Mouse (Mus musculus): Measurements from ENCODE around the gene Spg7. TPM values are rescaled to one million over a fixed set of nuclear protein-coding genes. Genes with fewer than 3 reads are reported as not detected.
"Not testable (repeated sequence)": the region's sequence is repeated elsewhere in the genome, so short reads cannot be mapped to it uniquely, and the experiment has no call there.

Gene Spg7
- polyA plus RNA-seq, 1 experiment from 2014 or later, result 47.7 TPM

DNA sequence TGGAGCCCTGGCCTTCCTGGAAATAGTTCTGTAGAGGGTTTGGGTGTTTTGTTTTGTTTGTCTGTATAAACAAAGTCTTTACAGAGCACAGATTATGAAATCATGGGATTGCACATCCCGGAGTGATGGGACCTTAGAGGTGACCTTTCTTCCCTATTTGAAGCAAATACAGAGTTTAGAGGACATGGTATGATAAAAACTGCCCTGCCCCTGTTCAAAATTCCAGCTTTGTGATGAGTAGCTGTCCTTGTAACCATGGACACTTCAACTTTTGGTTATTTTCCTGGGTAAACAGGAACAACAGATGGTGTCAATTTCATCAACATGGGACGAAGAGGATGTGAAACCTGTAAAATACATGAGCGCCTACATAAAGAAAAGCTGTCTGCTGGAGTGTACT, 18.8 kb upstream of the Spg7 start:
- WGBS, result 95% methylated on average over 3 of the region's 3 CpGs
- Histone ChIP-seq H3K4me3 (ENCODE audit: low read depth, low read length) (no peak overlapping the region), H3K9me3 (ENCODE audit: control insufficient read depth, low read length) (no peaks in the 10 kb centered on the region), H3K36me3 (ENCODE audit: control insufficient read depth, insufficient read depth, low read length) (no peaks in the 10 kb centered on the region), H3K27ac (ENCODE audit: low read depth, low read length) (no peak overlapping the region), H3K4me1 (ENCODE audit: control insufficient read depth, insufficient read depth, low read length) (peaks cover 23% of the 10 kb centered on the region), H3K27me3 (ENCODE audit: control insufficient read depth, insufficient read depth, low read length) (no peaks in the 10 kb centered on the region), H3K9ac (ENCODE audit: low read length) (no peak overlapping the region), H3K4me2 (ENCODE audit: low read depth) (no peak overlapping the region)
- DNase-seq (ENCODE audit: low spot score), result no peak
- no peak for ATAC-seq (ENCODE audit: insufficient read depth, low FRiP score, low TSS enrichment)

DNA sequence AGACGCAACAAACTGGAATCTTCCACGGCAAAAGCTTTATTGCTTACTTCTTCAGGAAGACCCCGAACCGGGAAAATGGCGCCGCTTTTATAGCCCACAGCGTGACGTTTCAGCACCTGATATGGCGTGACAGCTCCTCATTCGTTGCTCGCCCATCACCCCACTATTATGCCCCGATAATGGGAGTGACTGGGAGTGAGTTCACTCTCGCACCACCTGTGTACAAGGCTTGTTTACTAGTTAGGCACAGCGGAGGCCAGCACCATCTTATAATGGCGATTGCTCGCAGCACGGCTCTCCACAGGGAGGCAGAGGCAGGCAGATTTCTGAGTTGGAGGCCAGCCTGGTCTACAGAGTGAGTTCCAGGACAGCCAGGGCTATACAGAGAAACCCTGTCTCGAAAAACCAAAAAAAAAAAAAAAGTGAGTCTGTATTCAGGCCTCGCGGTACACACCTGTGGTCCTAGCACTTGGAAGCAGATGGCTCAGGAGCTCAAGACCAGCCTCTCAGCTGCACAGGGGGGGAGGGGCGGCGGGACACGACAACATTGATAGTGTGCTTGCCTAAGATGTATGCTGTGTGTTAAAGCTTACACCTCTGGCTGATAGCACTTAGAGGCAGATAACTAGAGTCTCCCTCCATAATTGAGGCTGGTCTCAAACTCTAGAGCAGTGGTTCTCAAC, 17.9 kb upstream of the Spg7 start:
- H3K9ac ChIP-seq (ENCODE audit: low read length); H3K27me3 ChIP-seq (ENCODE audit: control insufficient read depth, insufficient read depth, low read length); H3K36me3 ChIP-seq (ENCODE audit: control insufficient read depth, insufficient read depth, low read length); DNase-seq (ENCODE audit: low spot score); H3K4me3 ChIP-seq (ENCODE audit: low read depth, low read length); H3K4me2 ChIP-seq (ENCODE audit: low read depth); H3K27ac ChIP-seq (ENCODE audit: low read depth, low read length); ATAC-seq (ENCODE audit: insufficient read depth, low FRiP score, low TSS enrichment); H3K9me3 ChIP-seq (ENCODE audit: control insufficient read depth, low read length): not testable (repeated sequence)
- 95% methylated on average over 22 of the region's 23 CpGs for WGBS
- H3K4me1 ChIP-seq (ENCODE audit: control insufficient read depth, insufficient read depth, low read length), result peaks cover 16% of the 10 kb centered on the region

DNA sequence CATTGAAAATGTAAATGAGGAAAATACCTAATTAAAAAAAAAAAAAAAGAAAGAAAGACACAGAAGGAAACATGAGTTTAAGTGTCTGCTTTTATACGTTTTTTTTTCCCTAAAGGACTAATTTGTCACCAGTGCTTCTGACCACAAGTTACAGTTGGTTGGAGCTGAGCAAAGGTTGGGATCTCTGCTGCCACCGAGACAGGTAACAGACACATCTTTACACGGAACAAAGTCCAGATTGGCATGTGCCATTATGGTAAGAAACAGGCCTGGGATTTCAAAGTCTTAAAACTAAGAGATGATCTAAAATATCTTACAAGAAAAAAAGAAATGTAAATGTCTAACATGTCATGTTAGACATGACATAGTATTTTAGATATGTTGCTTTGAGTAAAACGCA, 16.0 kb upstream of the Spg7 start:
- Histone ChIP-seq H3K27ac (ENCODE audit: low read depth, low read length) (no peak overlapping the region), H3K4me1 (ENCODE audit: control insufficient read depth, insufficient read depth, low read length) (peaks cover 7% of the 10 kb centered on the region), H3K9ac (ENCODE audit: low read length) (no peak overlapping the region), H3K4me3 (ENCODE audit: low read depth, low read length) (no peak overlapping the region), H3K27me3 (ENCODE audit: control insufficient read depth, insufficient read depth, low read length) (no peaks in the 10 kb centered on the region), H3K9me3 (ENCODE audit: control insufficient read depth, low read length) (no peaks in the 10 kb centered on the region), H3K36me3 (ENCODE audit: control insufficient read depth, insufficient read depth, low read length) (no peaks in the 10 kb centered on the region), H3K4me2 (ENCODE audit: low read depth) (no peak overlapping the region)
- 83% methylated on average over 4 of the region's 4 CpGs for WGBS
- DNase-seq (ENCODE audit: low spot score), result no peak
- no peak for ATAC-seq (ENCODE audit: insufficient read depth, low FRiP score, low TSS enrichment)

DNA sequence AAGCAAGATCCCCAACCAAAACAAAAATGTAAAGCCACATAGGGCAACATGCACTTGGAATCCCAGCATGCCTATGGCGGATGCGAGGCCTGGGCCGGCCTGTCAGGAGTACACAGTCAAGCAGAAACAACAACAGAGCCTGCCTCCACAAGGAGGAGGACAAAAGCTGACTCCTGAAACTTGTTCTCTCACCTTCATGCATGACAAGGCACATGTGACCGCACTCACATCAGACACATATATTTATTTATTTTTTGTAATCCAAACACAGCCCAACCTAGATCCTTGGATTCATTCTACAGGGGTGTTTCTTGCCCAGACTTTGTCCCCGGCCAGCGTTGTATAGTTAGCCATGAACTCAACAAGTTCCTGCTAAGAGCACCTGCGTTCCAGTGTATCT, 14.9 kb upstream of the Spg7 start:
- H3K4me3 ChIP-seq (ENCODE audit: low read depth, low read length), result no peak overlapping the region
- 91% methylated on average over 7 of the region's 7 CpGs for WGBS
- no peaks in the 10 kb centered on the region for H3K9me3 ChIP-seq (ENCODE audit: control insufficient read depth, low read length)
- DNase-seq (ENCODE audit: low spot score) (no peak), ATAC-seq (ENCODE audit: insufficient read depth, low FRiP score, low TSS enrichment) (no peak)
- no peak overlapping the region for H3K27ac ChIP-seq (ENCODE audit: low read depth, low read length)
- no peaks in the 10 kb centered on the region for H3K36me3 ChIP-seq (ENCODE audit: control insufficient read depth, insufficient read depth, low read length)
- H3K27me3 ChIP-seq (ENCODE audit: control insufficient read depth, insufficient read depth, low read length), result no peaks in the 10 kb centered on the region
- no peak overlapping the region for H3K9ac ChIP-seq (ENCODE audit: low read length)
- H3K4me1 ChIP-seq (ENCODE audit: control insufficient read depth, insufficient read depth, low read length), result peaks cover 7% of the 10 kb centered on the region
- H3K4me2 ChIP-seq (ENCODE audit: low read depth), result no peak overlapping the region

DNA sequence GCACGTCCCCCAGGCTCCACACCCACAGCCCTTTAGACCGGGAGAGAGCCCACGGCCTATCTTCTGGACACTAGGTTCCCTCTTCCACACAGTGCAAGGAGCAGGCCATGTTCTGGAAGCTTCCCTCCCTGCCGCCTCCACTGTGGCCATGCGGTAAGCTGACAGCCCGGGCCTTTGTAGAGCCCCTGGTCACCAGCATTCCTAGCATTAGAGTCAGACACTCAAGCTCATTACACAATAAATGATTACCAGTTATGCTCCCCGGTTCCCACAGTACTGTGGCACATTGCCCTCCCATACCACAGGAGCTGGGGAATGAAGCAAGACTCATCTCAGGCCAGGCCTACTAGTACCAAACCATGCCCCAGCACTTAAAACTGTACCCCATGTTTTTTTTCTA, 14.3 kb upstream of the Spg7 start:
- H3K9me3 ChIP-seq (ENCODE audit: control insufficient read depth, low read length), result no peaks in the 10 kb centered on the region
- H3K9ac ChIP-seq (ENCODE audit: low read length), result no peak overlapping the region
- ATAC-seq (ENCODE audit: insufficient read depth, low FRiP score, low TSS enrichment) (no peak), DNase-seq (ENCODE audit: low spot score) (no peak)
- H3K4me2 ChIP-seq (ENCODE audit: low read depth), result no peak overlapping the region
- no peaks in the 10 kb centered on the region for H3K27me3 ChIP-seq (ENCODE audit: control insufficient read depth, insufficient read depth, low read length)
- no peak overlapping the region for H3K4me3 ChIP-seq (ENCODE audit: low read depth, low read length)
- WGBS, result 94% methylated on average over 7 of the region's 7 CpGs
- H3K4me1 ChIP-seq (ENCODE audit: control insufficient read depth, insufficient read depth, low read length), result peaks cover 4% of the 10 kb centered on the region
- no peak overlapping the region for H3K27ac ChIP-seq (ENCODE audit: low read depth, low read length)
- no peaks in the 10 kb centered on the region for H3K36me3 ChIP-seq (ENCODE audit: control insufficient read depth, insufficient read depth, low read length)

DNA sequence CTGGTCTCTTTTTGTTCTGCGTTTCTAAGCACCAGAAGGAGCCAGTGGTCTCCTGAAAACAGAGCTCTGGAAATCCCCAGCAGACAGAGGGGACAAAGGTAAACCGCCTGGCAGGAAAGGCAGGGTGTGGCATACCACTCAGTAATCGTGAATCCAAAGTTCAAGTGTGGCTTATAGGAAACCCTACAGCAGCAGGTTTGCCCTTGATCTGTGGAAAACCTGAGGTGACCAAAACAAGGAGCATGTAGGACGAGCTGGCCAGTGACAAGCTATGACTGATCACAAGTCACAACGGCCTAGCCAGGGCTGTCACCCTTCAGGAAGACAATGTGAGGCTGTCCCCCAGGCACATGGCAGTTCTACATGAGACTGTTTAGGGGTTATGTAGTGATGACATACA, 11.3 kb upstream of the Spg7 start:
- H3K36me3 ChIP-seq (ENCODE audit: control insufficient read depth, insufficient read depth, low read length), result no peaks in the 10 kb centered on the region
- 71% methylated on average over 5 of the region's 5 CpGs for WGBS
- no peak for ATAC-seq (ENCODE audit: insufficient read depth, low FRiP score, low TSS enrichment)
- no peaks in the 10 kb centered on the region for H3K27me3 ChIP-seq (ENCODE audit: control insufficient read depth, insufficient read depth, low read length)
- no peaks in the 10 kb centered on the region for H3K4me1 ChIP-seq (ENCODE audit: control insufficient read depth, insufficient read depth, low read length)
- no peak overlapping the region for H3K9ac ChIP-seq (ENCODE audit: low read length)
- no peaks in the 10 kb centered on the region for H3K9me3 ChIP-seq (ENCODE audit: control insufficient read depth, low read length)
- no peak overlapping the region for H3K4me3 ChIP-seq (ENCODE audit: low read depth, low read length)
- no peak overlapping the region for H3K4me2 ChIP-seq (ENCODE audit: low read depth)
- H3K27ac ChIP-seq (ENCODE audit: low read depth, low read length), result no peak overlapping the region
- no peak for DNase-seq (ENCODE audit: low spot score)

DNA sequence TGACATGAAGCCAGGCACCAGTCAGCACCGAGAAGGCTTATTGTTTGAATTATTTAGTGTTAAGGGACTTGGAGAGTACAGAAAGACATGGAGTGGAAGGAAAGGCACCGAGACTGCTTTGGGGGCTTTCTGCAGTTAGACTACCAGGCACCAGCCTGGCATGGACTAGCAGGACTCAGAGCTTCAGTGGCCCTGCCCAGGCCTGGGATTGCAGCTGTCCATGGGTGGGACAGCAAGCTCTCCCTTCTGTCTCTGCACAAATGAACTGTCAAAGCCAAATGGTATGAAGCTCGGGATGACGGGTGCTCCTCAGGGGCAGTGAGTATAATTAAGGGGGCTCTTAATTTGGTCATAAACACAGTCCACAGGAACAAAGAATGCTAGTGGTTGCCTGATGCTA, 1.3 kb downstream of the Spg7 start:
- Histone ChIP-seq H3K4me2 (ENCODE audit: low read depth) (no peak overlapping the region; the same call in 1 of the 2 replicates), H3K27me3 (ENCODE audit: control insufficient read depth, insufficient read depth, low read length) (no peaks in the 10 kb centered on the region), H3K9ac (ENCODE audit: low read length) (no peak overlapping the region; the same call in 1 of the 2 replicates), H3K27ac (ENCODE audit: low read depth, low read length) (no peak overlapping the region), H3K36me3 (ENCODE audit: control insufficient read depth, insufficient read depth, low read length) (no peaks in the 10 kb centered on the region; the same call in 1 of the 2 replicates), H3K9me3 (ENCODE audit: control insufficient read depth, low read length) (no peaks in the 10 kb centered on the region), H3K4me1 (ENCODE audit: control insufficient read depth, insufficient read depth, low read length) (peaks cover 11% of the 10 kb centered on the region; the same call in 1 of the 2 replicates), H3K4me3 (ENCODE audit: low read depth, low read length) (no peak overlapping the region)
- DNase-seq (ENCODE audit: low spot score) (no peak), ATAC-seq (ENCODE audit: insufficient read depth, low FRiP score, low TSS enrichment) (no peak)
- WGBS, result 64% methylated on average over 4 of the region's 4 CpGs

DNA sequence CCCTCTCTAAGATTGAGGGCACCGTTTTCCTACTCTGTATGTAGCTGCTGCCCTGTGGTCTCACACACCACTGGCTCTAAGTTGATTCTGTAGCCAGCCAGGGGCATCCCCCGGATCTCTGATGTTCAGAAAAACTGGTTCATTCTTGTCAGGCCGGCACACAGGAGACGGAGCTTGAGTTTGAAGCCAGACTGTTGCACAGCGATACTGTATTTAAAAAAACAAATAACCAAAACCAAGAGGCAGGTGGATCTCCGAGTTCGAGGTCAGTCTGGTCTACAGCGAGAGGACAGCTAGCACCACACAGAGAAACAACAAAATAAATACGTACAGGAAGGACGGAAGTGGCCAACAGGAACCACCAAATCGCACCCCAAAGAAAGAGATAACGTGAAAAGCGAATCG, 2.1 kb downstream of the Spg7 start:
- 2% methylated on average over 14 of the region's 14 CpGs for WGBS
- ATAC-seq (ENCODE audit: insufficient read depth, low FRiP score, low TSS enrichment) (peak; percentile 17; the same call in 1 of the 2 replicates), DNase-seq (ENCODE audit: low spot score) (peak; percentile 54)
- no peaks in the 10 kb centered on the region for H3K9me3 ChIP-seq (ENCODE audit: control insufficient read depth, low read length)
- H3K4me3 ChIP-seq (ENCODE audit: low read depth, low read length), result peak overlapping the region; percentile 83
- peaks cover 11% of the 10 kb centered on the region; the same call in 1 of the 2 replicates for H3K4me1 ChIP-seq (ENCODE audit: control insufficient read depth, insufficient read depth, low read length)
- H3K4me2 ChIP-seq (ENCODE audit: low read depth), result peak overlapping the region; percentile 51
- H3K27me3 ChIP-seq (ENCODE audit: control insufficient read depth, insufficient read depth, low read length), result no peaks in the 10 kb centered on the region
- H3K9ac ChIP-seq (ENCODE audit: low read length), result peak overlapping the region; percentile 89
- no peaks in the 10 kb centered on the region; the same call in 1 of the 2 replicates for H3K36me3 ChIP-seq (ENCODE audit: control insufficient read depth, insufficient read depth, low read length)
- H3K27ac ChIP-seq (ENCODE audit: low read depth, low read length), result peak overlapping the region; percentile 81
